Mouse (Mus musculus): ENCODE data around the gene Cftr. TPM values are rescaled to one million over a fixed set of nuclear protein-coding genes. Genes with fewer than 3 reads are reported as not detected.

Cftr gene
- polyA plus RNA-seq (2014; fragmentation: Nextera tagmentation; extraction: Ambion mirVana) = 0.37 and 0.39 TPM in 2 replicates

DNA sequence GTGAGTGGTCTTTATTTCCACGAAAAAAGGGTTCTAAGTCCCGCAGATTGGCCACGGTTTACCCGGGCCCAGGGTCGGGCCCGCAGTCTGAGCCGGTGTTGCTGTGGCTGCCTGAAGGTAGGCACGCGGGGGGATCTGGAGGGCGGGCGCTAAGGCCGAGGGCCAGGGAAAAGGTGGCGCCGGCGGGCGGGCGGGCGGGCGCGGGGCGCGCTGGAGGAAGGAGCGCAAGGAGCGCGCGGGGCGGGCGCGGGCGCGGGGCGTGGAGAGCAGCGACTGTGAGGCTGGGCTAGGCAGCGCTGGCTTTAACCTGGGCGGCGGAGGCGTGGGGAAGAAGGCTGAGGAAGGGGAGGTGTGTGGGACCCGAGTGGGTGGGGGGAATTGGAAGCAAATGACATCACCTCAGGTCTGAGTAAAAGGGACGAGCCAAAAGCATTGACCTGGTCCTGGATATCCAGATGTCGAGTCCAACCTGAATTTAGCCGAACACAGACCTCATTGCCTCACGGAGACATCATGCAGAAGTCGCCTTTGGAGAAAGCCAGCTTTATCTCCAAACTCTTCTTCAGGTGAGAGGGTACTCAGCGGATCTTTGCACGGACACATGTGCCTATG lies at the start of gene Cftr:
Cftr (plus strand) TSS at position 377 of the 612 bp plus-strand sequence.
- no peaks in the 10 kb centered on the region for H3K36me3 ChIP-seq (replicated peaks; ENCODE audit: control insufficient read depth, insufficient read depth)
- peak within 1 kb of the TSS; percentile 51 for H3K4me3 ChIP-seq (replicated peaks; ENCODE audit: low read length)
- H3K27me3 ChIP-seq (ENCODE audit: control insufficient read depth, insufficient read depth, low read length) = no peaks in the 10 kb centered on the region
- H3K4me1 ChIP-seq (replicated peaks; ENCODE audit: control insufficient read depth, insufficient read depth, low read length) = no peaks in the 10 kb centered on the region
- no peaks in the 10 kb centered on the region for H3K9me3 ChIP-seq (ENCODE audit: control insufficient read depth, low read length)
- DNase-seq (ENCODE audit: low spot score) = peak; percentile 55
- H3K27ac ChIP-seq = no peak within 1 kb of the TSS
- peak; percentile 93 for ATAC-seq (ENCODE audit: low FRiP score)
- H3K4me2 ChIP-seq (replicated peaks) = peak within 1 kb of the TSS; percentile 89
- H3K9ac ChIP-seq = peak within 1 kb of the TSS; percentile 63
- 2% methylated on average over 40 of the region's 45 CpGs for WGBS

DNA sequence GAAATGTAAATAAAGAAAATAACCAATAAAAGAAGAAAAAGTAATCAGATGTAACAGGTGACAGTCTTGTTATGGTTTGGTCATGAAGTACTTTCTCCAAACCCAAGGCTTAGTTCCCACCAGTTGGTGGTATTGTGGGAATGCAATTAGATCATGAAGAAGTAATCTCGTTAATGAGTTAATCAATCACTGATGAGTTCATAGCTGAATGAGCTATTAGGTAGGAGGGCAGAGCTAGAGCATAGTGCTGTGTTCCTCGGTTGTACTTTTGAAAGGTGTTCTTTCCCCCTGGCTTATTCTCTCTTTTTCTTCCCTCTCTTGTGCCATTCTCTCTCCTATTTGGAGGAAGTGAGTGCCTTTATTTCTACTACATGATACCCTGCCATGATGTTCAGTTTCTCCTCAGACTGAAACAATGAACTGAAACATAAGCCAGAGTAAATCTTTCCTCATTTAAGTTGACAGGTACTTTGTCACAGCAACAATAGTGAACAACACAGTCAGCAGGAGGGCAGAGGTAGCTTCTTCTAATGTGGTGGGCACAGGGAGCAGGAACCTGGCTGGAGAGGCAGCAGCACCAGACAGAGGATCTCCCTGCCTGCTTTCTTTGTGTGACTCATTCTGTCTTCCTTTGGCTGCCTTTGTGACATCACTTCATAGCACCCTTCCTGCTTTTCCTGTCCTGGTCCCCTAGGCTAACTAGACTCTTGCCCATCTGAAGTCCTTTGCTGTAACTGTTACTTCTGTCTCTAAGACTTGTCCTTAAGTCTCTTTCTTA lies 43.1 kb upstream of the Cftr start:
- H3K4me2 ChIP-seq (replicated peaks) = no peak overlapping the region
- H3K36me3 ChIP-seq (replicated peaks; ENCODE audit: control insufficient read depth, insufficient read depth) = no peaks in the 10 kb centered on the region
- WGBS = 49% methylated on average over 2 of the region's 2 CpGs
- no peaks in the 10 kb centered on the region for H3K9me3 ChIP-seq (ENCODE audit: control insufficient read depth, low read length)
- DNase-seq (ENCODE audit: low spot score) (no peak), ATAC-seq (ENCODE audit: low FRiP score) (no peak)
- no peak overlapping the region for H3K9ac ChIP-seq
- H3K4me1 ChIP-seq (replicated peaks; ENCODE audit: control insufficient read depth, insufficient read depth, low read length) = no peaks in the 10 kb centered on the region
- H3K27me3 ChIP-seq (ENCODE audit: control insufficient read depth, insufficient read depth, low read length) = no peaks in the 10 kb centered on the region
- no peak overlapping the region for H3K4me3 ChIP-seq (replicated peaks; ENCODE audit: low read length)
- no peak overlapping the region for H3K27ac ChIP-seq

DNA sequence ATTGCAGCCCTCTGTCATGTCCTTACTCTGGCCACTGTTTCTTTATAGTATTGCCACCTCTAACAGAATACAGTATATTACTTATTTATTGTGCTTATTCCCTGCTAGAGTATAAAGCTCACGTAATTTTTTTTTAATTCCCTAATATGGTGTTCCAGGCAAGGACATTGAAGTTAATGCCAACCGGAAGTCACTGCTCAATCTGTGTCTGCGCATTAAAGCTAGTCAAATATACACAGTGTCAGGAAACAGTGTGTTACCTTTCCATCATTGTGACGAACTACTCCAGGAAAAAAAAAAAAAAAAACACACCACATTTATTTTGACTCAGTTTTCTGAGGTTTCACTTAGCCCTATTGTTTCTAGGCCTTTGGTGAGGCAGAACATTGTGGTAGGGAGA lies 42.4 kb upstream of the Cftr start:
- no peaks in the 10 kb centered on the region for H3K36me3 ChIP-seq (replicated peaks; ENCODE audit: control insufficient read depth, insufficient read depth)
- H3K27ac ChIP-seq = no peak overlapping the region
- WGBS = 85% methylated on average over 4 of the region's 4 CpGs
- H3K4me2 ChIP-seq (replicated peaks) = no peak overlapping the region
- no peak for ATAC-seq (ENCODE audit: low FRiP score)
- no peaks in the 10 kb centered on the region for H3K4me1 ChIP-seq (replicated peaks; ENCODE audit: control insufficient read depth, insufficient read depth, low read length)
- H3K4me3 ChIP-seq (replicated peaks; ENCODE audit: low read length) = no peak overlapping the region
- H3K27me3 ChIP-seq (ENCODE audit: control insufficient read depth, insufficient read depth, low read length) = no peaks in the 10 kb centered on the region
- H3K9me3 ChIP-seq (ENCODE audit: control insufficient read depth, low read length) = no peaks in the 10 kb centered on the region
- H3K9ac ChIP-seq = no peak overlapping the region
- DNase-seq (ENCODE audit: low spot score) = no peak

DNA sequence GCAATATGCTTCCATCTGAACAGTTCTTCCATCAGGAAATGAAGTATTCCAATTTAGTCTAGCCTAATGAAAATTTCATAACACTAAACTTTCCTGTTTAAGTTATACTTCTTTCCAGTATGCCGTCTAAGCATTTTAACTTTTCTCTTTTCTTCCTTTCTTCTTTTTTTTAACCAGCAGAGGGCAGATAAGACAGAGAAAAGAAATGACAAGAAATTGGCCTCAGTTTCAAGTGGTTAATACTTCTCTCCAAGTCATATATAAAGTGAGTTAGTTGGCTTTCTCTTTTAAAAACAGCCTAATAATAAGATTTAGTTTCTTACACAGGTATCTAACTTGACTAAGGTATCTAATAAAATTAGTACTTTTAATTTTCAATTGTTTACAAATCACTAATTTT lies 35.2 kb upstream of the Cftr start:
- Histone ChIP-seq H3K9me3 (ENCODE audit: control insufficient read depth, low read length) (no peaks in the 10 kb centered on the region), H3K27me3 (ENCODE audit: control insufficient read depth, insufficient read depth, low read length) (no peaks in the 10 kb centered on the region), H3K9ac (no peak overlapping the region), H3K4me2 (replicated peaks) (no peak overlapping the region), H3K36me3 (replicated peaks; ENCODE audit: control insufficient read depth, insufficient read depth) (no peaks in the 10 kb centered on the region), H3K27ac (no peak overlapping the region), H3K4me3 (replicated peaks; ENCODE audit: low read length) (no peak overlapping the region), H3K4me1 (replicated peaks; ENCODE audit: control insufficient read depth, insufficient read depth, low read length) (no peaks in the 10 kb centered on the region)
- no peak for ATAC-seq (ENCODE audit: low FRiP score)
- 63% methylated on average over 1 of the region's 1 CpGs for WGBS
- peak; percentile 46 for DNase-seq (ENCODE audit: low spot score)

DNA sequence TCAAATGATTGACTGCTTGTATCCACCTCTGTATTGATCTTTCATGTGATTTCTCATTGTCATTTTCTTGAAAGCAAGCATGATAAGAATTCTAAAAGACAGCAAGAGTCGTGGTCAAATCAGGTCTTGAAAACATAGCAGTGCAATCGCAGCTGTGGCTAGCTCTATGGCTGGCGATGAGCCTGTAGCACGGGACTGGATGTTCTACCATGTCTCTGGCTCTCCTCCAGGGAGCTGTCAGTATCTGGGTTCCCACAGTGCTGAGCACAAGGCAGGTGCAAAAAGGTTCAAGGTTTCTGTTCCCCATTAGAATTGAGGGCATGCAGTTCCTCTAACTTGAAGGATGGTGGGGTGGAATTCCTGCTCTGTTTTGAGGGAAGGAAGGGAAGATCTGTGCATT lies 17.5 kb upstream of the Cftr start:
- H3K4me3 ChIP-seq (replicated peaks; ENCODE audit: low read length) = no peak overlapping the region
- no peaks in the 10 kb centered on the region for H3K9me3 ChIP-seq (ENCODE audit: control insufficient read depth, low read length)
- ATAC-seq (ENCODE audit: low FRiP score) = no peak
- no peaks in the 10 kb centered on the region for H3K36me3 ChIP-seq (replicated peaks; ENCODE audit: control insufficient read depth, insufficient read depth)
- H3K4me1 ChIP-seq (replicated peaks; ENCODE audit: control insufficient read depth, insufficient read depth, low read length) = no peaks in the 10 kb centered on the region
- 73% methylated on average over 4 of the region's 4 CpGs for WGBS
- no peak overlapping the region for H3K4me2 ChIP-seq (replicated peaks)
- H3K27ac ChIP-seq = no peak overlapping the region
- no peaks in the 10 kb centered on the region for H3K27me3 ChIP-seq (ENCODE audit: control insufficient read depth, insufficient read depth, low read length)
- no peak for DNase-seq (ENCODE audit: low spot score)
- H3K9ac ChIP-seq = no peak overlapping the region

DNA sequence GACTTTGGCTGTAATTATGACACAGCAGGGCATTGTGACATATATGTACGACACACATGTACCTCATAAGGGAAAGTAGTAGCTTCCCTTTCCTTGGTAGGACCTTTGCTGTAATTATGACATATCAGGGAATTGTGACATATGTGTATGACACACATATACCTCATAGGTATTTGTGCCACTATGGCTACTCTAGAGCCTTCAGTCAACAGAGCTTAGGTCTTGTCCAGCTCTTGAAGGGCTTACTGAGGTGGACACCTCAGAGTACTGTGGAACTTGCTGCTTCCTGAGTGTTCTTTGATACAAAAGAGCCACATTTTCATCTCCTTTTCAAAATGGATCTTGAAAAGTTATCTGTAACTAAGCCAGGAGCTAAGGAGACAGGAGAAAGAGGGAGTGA lies 869 bp upstream of the Cftr start:
- no peaks in the 10 kb centered on the region for H3K27me3 ChIP-seq (ENCODE audit: control insufficient read depth, insufficient read depth, low read length)
- no peaks in the 10 kb centered on the region for H3K4me1 ChIP-seq (replicated peaks; ENCODE audit: control insufficient read depth, insufficient read depth, low read length)
- H3K4me3 ChIP-seq (replicated peaks; ENCODE audit: low read length) = no peak overlapping the region
- WGBS = 86% methylated on average over 1 of the region's 1 CpGs
- ATAC-seq (ENCODE audit: low FRiP score) = no peak
- H3K9ac ChIP-seq = no peak overlapping the region
- no peaks in the 10 kb centered on the region for H3K36me3 ChIP-seq (replicated peaks; ENCODE audit: control insufficient read depth, insufficient read depth)
- no peak overlapping the region for H3K4me2 ChIP-seq (replicated peaks)
- no peaks in the 10 kb centered on the region for H3K9me3 ChIP-seq (ENCODE audit: control insufficient read depth, low read length)
- H3K27ac ChIP-seq = no peak overlapping the region
- DNase-seq (ENCODE audit: low spot score) = no peak

DNA sequence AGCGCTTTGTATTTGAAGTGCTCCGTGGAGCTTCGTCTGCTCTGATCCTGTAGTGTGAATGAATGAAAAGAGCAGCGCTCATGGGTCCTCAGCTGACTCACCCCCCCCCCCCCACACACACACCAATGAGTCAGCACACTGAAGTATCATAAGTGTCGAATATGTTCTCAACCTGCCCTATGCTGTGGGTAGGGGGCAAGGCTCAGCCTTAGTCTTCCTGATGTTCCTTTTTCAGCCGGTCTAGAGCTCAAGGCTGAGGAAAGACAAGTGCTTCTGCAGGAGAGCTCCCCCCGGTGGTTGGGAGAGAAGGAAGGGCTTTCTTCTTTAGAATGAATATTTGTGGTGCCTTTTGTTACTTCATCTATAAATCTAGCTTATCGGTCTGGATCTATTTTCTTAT lies 1.1 kb downstream of the Cftr start:
- Histone ChIP-seq H3K4me2 (replicated peaks) (no peak overlapping the region), H3K9ac (no peak overlapping the region), H3K36me3 (replicated peaks; ENCODE audit: control insufficient read depth, insufficient read depth) (no peaks in the 10 kb centered on the region), H3K27ac (no peak overlapping the region), H3K9me3 (ENCODE audit: control insufficient read depth, low read length) (no peaks in the 10 kb centered on the region), H3K27me3 (ENCODE audit: control insufficient read depth, insufficient read depth, low read length) (no peaks in the 10 kb centered on the region), H3K4me1 (replicated peaks; ENCODE audit: control insufficient read depth, insufficient read depth, low read length) (no peaks in the 10 kb centered on the region), H3K4me3 (replicated peaks; ENCODE audit: low read length) (no peak overlapping the region)
- WGBS = 62% methylated on average over 8 of the region's 8 CpGs
- no peak for ATAC-seq (ENCODE audit: low FRiP score)
- DNase-seq (ENCODE audit: low spot score) = no peak

DNA sequence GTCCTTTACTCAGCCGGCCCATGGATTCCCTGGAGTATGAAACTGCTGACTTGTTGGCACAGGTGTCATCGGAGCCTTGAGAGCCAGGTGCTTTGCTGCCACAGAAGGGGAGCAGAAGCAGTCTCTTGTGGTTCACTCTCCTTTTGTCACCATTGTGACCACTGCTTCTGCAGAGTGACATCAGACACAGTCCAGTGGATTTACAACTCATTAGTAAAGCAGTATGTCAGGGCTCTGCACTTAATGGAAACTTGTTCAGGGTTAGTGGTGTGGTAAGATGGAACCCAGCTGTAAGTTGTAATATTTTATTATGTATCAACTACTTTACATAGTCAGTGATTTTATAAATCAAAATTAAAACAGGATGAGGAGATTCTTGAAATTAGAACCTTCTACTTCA lies 7.0 kb downstream of the Cftr start:
- Histone ChIP-seq H3K4me2 (replicated peaks) (no peak overlapping the region), H3K9me3 (ENCODE audit: control insufficient read depth, low read length) (no peaks in the 10 kb centered on the region), H3K9ac (no peak overlapping the region), H3K27me3 (ENCODE audit: control insufficient read depth, insufficient read depth, low read length) (no peaks in the 10 kb centered on the region), H3K27ac (no peak overlapping the region), H3K4me1 (replicated peaks; ENCODE audit: control insufficient read depth, insufficient read depth, low read length) (no peaks in the 10 kb centered on the region), H3K36me3 (replicated peaks; ENCODE audit: control insufficient read depth, insufficient read depth) (no peaks in the 10 kb centered on the region), H3K4me3 (replicated peaks; ENCODE audit: low read length) (no peak overlapping the region)
- ATAC-seq (ENCODE audit: low FRiP score) (no peak), DNase-seq (ENCODE audit: low spot score) (no peak)
- 74% methylated on average over 2 of the region's 2 CpGs for WGBS

DNA sequence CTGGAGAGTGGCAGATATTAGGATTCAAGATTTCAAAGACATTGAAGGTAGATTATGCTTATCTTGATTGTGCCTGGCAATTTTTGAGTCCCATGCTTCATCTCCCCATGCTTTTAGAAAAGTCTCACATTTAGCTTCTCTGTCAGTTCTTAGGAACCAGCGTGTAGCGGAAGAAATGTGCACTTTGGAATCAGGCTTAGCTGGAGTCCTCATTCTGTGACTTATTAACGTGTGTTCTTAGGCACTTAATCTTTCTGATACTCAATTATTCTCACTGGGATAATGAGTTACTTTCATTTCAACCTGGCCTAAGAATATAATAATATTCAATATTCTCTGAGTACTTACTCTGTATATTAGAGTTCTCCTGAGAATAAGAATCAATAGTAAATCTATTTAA lies 10.2 kb downstream of the Cftr start:
- no peak overlapping the region for H3K4me2 ChIP-seq (replicated peaks)
- H3K27ac ChIP-seq = no peak overlapping the region
- ATAC-seq (ENCODE audit: low FRiP score) = no peak
- H3K9ac ChIP-seq = no peak overlapping the region
- WGBS = 71% methylated on average over 3 of the region's 3 CpGs
- no peaks in the 10 kb centered on the region for H3K4me1 ChIP-seq (replicated peaks; ENCODE audit: control insufficient read depth, insufficient read depth, low read length)
- no peak for DNase-seq (ENCODE audit: low spot score)
- H3K27me3 ChIP-seq (ENCODE audit: control insufficient read depth, insufficient read depth, low read length) = no peaks in the 10 kb centered on the region
- H3K9me3 ChIP-seq (ENCODE audit: control insufficient read depth, low read length) = no peaks in the 10 kb centered on the region
- H3K4me3 ChIP-seq (replicated peaks; ENCODE audit: low read length) = no peak overlapping the region
- no peaks in the 10 kb centered on the region for H3K36me3 ChIP-seq (replicated peaks; ENCODE audit: control insufficient read depth, insufficient read depth)

Data from hindbrain, embryonic 14.5 days (tissue).